Mouse (Mus musculus) CH12.LX (cell line): ENCODE data around the gene Zfp580.
A peak's percentile ranks its signal among the peaks of the same experiment; 100 is the strongest.

Experiments used
- BHLHE40 ChIP-seq: IDR thresholded peaks from 2 replicates; pipeline ENCODE4 v1.6.1; 2011; ENCODE audit warnings: mild to moderate bottlenecking, low read depth, low read length, improper control_type of control experiment
- CHD1 ChIP-seq: IDR thresholded peaks from 2 replicates; pipeline ENCODE4 v1.6.1; 2012; ENCODE audit warnings: low read depth, low read length, improper control_type of control experiment, inconsistent platforms
- CTCF ChIP-seq, 2 experiments: IDR thresholded peaks in 1 of 2; conservative IDR thresholded peaks in 1 of 2; 2 replicates each; pipeline ENCODE4 v1.5.1; 2011 to 2012; ENCODE audit warnings: low read depth in 2 of 2, low read length in 2 of 2, improper control_type of control experiment in 1 of 2, inconsistent platforms in 1 of 2, mild to moderate bottlenecking in 1 of 2, moderate library complexity in 1 of 2
- MAX ChIP-seq: IDR thresholded peaks from 2 replicates; pipeline ENCODE4 v1.6.1; 2011; ENCODE audit warnings: low read length, improper control_type of control experiment
- MAZ ChIP-seq: IDR thresholded peaks from 2 replicates; pipeline ENCODE4 v1.6.1; 2012; ENCODE audit warnings: low read depth, mild to moderate bottlenecking, inconsistent platforms, low read length, improper control_type of control experiment, moderate library complexity
- POLR2A ChIP-seq: IDR thresholded peaks from 2 replicates; pipeline ENCODE4 v1.6.1; 2011; ENCODE audit warnings: low read depth, mild to moderate bottlenecking, improper control_type of control experiment, low read length
- TCF12 ChIP-seq: IDR thresholded peaks from 2 replicates; pipeline ENCODE4 v1.6.1; 2014; ENCODE audit warnings: low read depth, mild to moderate bottlenecking, inconsistent platforms, low read length, improper control_type of control experiment
- ZKSCAN1 ChIP-seq: IDR thresholded peaks from 2 replicates; pipeline ENCODE4 v1.6.1; 2012; ENCODE audit warnings: low read depth, inconsistent platforms, low read length, improper control_type of control experiment, borderline replicate concordance
- ZNF384 ChIP-seq: IDR thresholded peaks from 2 replicates; pipeline ENCODE4 v1.6.1; 2012; ENCODE audit warnings: low read depth, low read length, improper control_type of control experiment, inconsistent platforms

DNA sequence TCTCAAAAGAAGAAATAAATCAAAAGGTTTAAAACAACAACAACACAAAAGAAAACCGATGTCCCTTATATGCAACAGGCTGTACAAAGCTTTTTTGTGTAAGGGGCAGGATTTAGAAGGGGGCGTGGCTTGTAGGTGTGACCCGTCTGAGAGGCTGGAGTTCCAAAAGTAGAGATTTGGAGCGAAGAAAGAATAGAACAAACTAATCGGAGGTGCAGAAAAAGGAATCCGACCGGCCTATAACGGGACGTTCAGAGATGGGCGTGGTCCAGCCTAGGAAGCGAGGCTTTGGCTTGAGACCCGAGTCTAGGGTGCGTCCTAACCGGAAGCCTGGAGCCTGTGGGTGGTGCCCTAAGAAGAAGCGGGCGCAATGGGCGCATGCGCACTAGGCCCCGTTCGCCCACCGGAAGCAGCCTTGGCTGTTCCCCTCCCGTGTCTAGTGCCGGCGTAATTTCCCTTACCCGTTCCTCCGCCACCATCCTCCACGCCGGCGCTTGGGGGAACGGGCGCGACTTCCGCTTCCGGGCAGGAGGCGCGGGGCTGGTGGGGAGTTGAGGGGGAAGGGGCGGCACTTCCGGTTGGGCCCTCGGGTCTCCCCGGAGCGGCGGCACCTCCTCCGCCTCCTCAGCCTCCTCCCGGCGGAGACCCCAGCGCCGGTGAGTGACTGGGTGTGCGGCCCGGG, 31.2 kb upstream of the Zfp580 start, which contains the start of the genes Zfp865 and Ccdc106:
- TF ChIP-seq BHLHE40 (peak; percentile 59), MAX (peak; percentile 55; the same call in 1 of the 2 replicates), CTCF (conservative IDR thresholded peaks at IDR 0.05 in 1 of 2, IDR thresholded peaks at IDR 0.05 in 1 of 2; ENCODE audit: low read depth in 2 of 2, low read length in 2 of 2) (no peak), TCF12 (peak; percentile 69), POLR2A (peak; percentile 81), CHD1 (no peak), MAZ (peak; percentile 94), ZKSCAN1 (no peak), ZNF384 (peak; percentile 64)
